Mouse (Mus musculus) erythroblast, embryonic 14.5 days (primary cell): ENCODE data around the gene Brf1.

Source experiments
- GATA1 ChIP-seq: IDR thresholded peaks from 2 replicates; pipeline ENCODE4 v1.6.1; 2012; ENCODE audit warnings: low read length, inconsistent platforms, mixed read lengths
- TAL1 ChIP-seq: IDR thresholded peaks from 3 replicates; pipeline ENCODE4 v1.6.1; 2012; ENCODE audit warnings: low read length, inconsistent platforms, mixed read lengths

GRCm38 (mm10) chr12:112999569-113000293 lies 773 bp downstream of the Brf1 start:
- TF ChIP-seq TAL1 (no peak), GATA1 (no peak)
